Mouse (Mus musculus) hindbrain, embryonic 11.5 days (tissue): ENCODE results near the gene Lgr5. TPM values are rescaled to one million over a fixed set of nuclear protein-coding genes. Genes with fewer than 3 reads are reported as not detected.
A peak's percentile ranks its signal among the peaks of the same experiment; 100 is the strongest.

Experiments used
- ATAC-seq: fragments of 200-750 bp; cut with Nextera tagmentation; 2 replicates; pipeline ENCODE4 v1.8.0; 2017; ENCODE audit warnings: mild to moderate bottlenecking, moderate TSS enrichment, moderate library complexity; ENCODE audit not compliant: low FRiP score
- DNase-seq: peaks from one replicate; pipeline ENCODE4 v3.0.0-alpha.2; 2015; ENCODE audit warnings: low spot score
- H3K27ac ChIP-seq: fragments of 300-500 bp; sonication (generic); 2 replicates; pipeline ENCODE4 v1.5.1; 2014; ENCODE audit warnings: mild to moderate bottlenecking, low read depth, low read length
- H3K27me3 ChIP-seq: fragments of 300-500 bp; sonication (generic); 2 replicates; pipeline ENCODE4 v1.6.1; 2014; ENCODE audit warnings: mild to moderate bottlenecking, low read length, moderate library complexity, mixed read lengths; ENCODE audit not compliant: control insufficient read depth, insufficient read depth
- H3K36me3 ChIP-seq: fragments of 300-500 bp; sonication (generic); 2 replicates; pipeline ENCODE4 v1.6.1; 2014; ENCODE audit warnings: mild to moderate bottlenecking, low read length, moderate library complexity, mixed read lengths; ENCODE audit not compliant: control insufficient read depth, insufficient read depth
- H3K4me1 ChIP-seq: fragments of 300-500 bp; sonication (generic); replicated peaks from 2 replicates; pipeline ENCODE4 v1.6.1; 2014; ENCODE audit warnings: low read length, mixed read lengths; ENCODE audit not compliant: control insufficient read depth, insufficient read depth
- H3K4me2 ChIP-seq: fragments of 300-500 bp; sonication (generic); replicated peaks from 2 replicates; pipeline ENCODE4 v1.6.1; 2014; ENCODE audit warnings: mild to moderate bottlenecking, low read depth, low read length
- H3K4me3 ChIP-seq: fragments of 300-500 bp; sonication (generic); 2 replicates; pipeline ENCODE4 v1.5.1; 2014; ENCODE audit warnings: low read depth, low read length
- H3K9ac ChIP-seq: fragments of 300-500 bp; sonication (generic); 2 replicates; pipeline ENCODE4 v1.6.1; 2014; ENCODE audit warnings: low read depth, low read length
- H3K9me3 ChIP-seq: fragments of 300-500 bp; sonication (generic); 2 replicates; pipeline ENCODE4 v1.6.1; 2016; ENCODE audit warnings: low read length; ENCODE audit not compliant: control insufficient read depth
- WGBS: fragments of 180-500 bp; shearing (Covaris S2); extraction: QIAGEN DNeasy Blood & Tissue Kit; methylation state at CpG from one replicate; pipeline ENCODE4 v1.1.7; 2014; 5-methylcytosine and 5-hydroxymethylcytosine counted together
- polyA plus RNA-seq: library from polyadenylated mRNA; unstranded; fragments of >200 nt; fragmentation: Nextera tagmentation; extraction: Ambion mirVana; gene quantifications from 2 replicates; pipeline ENCODE4 v1.2.1, GENCODE M21; 2014

The Lgr5 gene
- polyA plus RNA-seq, 1 experiment from 2014 or later = 6.4 TPM

GRCm38 (mm10) chr10:115493778-115494141 is 93.8 kb downstream of the Lgr5 start:
- WGBS = 6% methylated on average over 7 of the region's 7 CpGs
- no peak overlapping the region for H3K9ac ChIP-seq
- H3K36me3 ChIP-seq = no peaks in the 10 kb centered on the region
- no peaks in the 10 kb centered on the region for H3K4me1 ChIP-seq
- H3K4me2 ChIP-seq = no peak overlapping the region; the same call in 1 of the 2 replicates
- H3K27ac ChIP-seq = no peak overlapping the region
- no peak for ATAC-seq
- no peaks in the 10 kb centered on the region for H3K9me3 ChIP-seq
- no peak for DNase-seq
- no peaks in the 10 kb centered on the region for H3K27me3 ChIP-seq
- no peak overlapping the region for H3K4me3 ChIP-seq

DNA sequence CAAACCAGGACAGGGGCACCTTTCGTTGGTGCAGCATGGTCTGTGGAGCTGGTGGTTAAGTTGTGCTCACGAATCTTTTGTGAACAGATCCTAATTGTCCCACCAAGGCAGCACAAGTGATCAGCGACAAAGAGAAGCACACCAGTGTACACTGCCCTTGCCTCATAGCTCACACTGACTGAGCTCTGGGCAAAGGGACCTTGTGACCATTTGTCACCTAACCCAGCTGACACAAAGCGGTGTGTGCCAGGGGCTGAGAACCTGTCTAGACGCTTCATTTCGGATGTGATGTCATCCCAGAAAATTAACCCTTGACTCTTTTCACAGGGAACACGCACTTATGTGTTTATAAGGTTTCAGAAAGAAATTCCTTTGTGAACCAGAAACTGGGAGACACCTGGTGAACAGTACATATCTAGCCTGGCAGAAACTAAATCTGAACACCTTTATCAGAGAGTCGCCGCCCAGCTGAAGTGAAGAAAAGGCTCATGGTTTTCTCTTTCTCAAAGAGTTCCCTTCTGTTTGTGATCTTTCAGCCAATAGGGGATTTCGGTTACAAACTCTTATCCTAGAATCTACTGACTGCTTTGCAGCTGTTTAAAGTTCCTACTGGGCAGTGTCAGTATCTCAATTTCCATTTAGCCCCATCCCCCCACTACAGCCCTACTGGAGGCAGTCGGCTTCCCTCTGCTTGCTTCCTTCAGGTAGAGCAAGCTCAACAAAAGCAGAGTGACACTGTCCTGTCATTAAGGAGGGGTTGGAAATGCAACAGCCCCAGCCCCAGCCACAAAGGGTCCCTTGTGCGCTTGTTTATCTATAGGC is 94.4 kb downstream of the Lgr5 start:
- Histone ChIP-seq H3K4me2 (no peak overlapping the region; the same call in 1 of the 2 replicates), H3K27ac (no peak overlapping the region)

DNA sequence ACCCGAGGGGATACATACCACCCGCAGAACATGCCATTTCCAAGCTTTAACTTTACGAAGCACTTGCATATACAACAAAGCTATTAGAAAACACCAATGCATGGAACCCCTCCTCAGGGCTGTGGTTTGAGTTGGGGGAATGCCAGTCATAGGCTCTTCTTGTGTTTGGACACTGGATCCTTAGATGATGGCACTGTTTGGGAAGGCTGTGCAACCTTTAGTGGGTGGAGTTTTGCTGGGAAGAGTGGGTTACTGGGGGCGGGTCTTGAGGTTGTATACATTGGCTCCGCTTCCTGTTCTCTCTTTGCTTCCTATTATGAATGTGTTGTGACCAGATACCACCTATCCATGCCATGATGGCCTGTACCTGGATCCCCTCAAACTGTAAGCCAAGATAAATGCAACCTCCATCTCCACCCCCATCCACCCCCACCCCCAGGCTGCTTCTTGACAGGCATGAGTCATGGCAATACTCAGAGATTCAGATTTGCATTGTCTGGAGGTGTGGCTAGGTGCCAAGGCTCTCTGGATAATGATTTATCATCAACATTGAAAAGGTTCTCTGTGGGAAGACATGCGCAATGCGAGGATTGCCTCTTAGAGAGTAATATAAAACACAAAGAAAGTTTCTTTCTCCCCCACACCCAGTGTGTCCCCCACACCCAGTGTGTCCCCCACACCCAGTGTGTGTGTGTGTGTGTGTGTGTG is 95.6 kb downstream of the Lgr5 start:
- Histone ChIP-seq H3K4me3 (no peak overlapping the region), H3K4me2 (no peak overlapping the region), H3K9me3 (no peaks in the 10 kb centered on the region), H3K27ac (no peak overlapping the region), H3K4me1 (no peaks in the 10 kb centered on the region), H3K27me3 (no peaks in the 10 kb centered on the region), H3K36me3 (no peaks in the 10 kb centered on the region), H3K9ac (no peak overlapping the region)
- ATAC-seq (no peak), DNase-seq (no peak)
- WGBS = 91% methylated on average over 7 of the region's 7 CpGs

More for the DNA sequence above, 94.4 kb downstream of the Lgr5 start:
- Histone ChIP-seq H3K9me3 (no peaks in the 10 kb centered on the region), H3K4me3 (no peak overlapping the region), H3K9ac (no peak overlapping the region), H3K36me3 (no peaks in the 10 kb centered on the region), H3K27me3 (no peaks in the 10 kb centered on the region), H3K4me1 (no peaks in the 10 kb centered on the region)
- DNase-seq = peak; percentile 28
- ATAC-seq = peak; percentile 46; the same call in 1 of the 2 replicates
- 45% methylated on average over 12 of the region's 12 CpGs for WGBS

- Histone ChIP-seq H3K27me3 (no peaks in the 10 kb centered on the region), H3K4me3 (no peak overlapping the region), H3K4me1 (no peaks in the 10 kb centered on the region), H3K9me3 (no peaks in the 10 kb centered on the region), H3K4me2 (no peak overlapping the region), H3K36me3 (no peaks in the 10 kb centered on the region), H3K27ac (no peak overlapping the region), H3K9ac (no peak overlapping the region)
- ATAC-seq = no peak
- DNase-seq = no peak
- whole genome bisulfite sequencing = 74% methylated on average over 2 of the region's 2 CpGs
Observed at GRCm38 (mm10) chr10:115485602-115486001, 102.0 kb downstream of the Lgr5 start.

DNA sequence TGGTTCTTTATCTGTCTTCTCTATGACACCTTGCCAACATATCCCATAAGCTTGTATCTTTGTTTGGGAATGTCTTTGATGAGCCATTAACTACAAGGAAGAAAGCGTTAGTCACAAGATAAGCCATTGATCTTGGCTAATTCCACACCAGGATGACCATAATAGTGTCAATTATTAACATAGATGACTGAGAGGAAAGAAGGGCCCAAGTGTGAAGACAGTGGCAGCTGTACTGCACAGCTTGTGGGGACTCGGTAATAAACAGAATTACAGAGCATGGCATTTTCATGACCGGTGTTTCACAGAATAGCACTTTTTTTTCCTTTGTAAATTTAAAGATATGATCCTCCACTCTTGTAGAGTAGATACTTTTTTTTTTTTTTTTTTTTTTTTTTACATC is 102.9 kb downstream of the Lgr5 start:
- no peak for DNase-seq
- Histone ChIP-seq H3K4me2 (no peak overlapping the region), H3K4me1 (no peaks in the 10 kb centered on the region), H3K9me3 (no peaks in the 10 kb centered on the region), H3K27me3 (no peaks in the 10 kb centered on the region), H3K9ac (no peak overlapping the region), H3K4me3 (no peak overlapping the region), H3K36me3 (no peaks in the 10 kb centered on the region), H3K27ac (no peak overlapping the region)
- WGBS = 86% methylated on average over 3 of the region's 3 CpGs
- ATAC-seq = no peak

DNA sequence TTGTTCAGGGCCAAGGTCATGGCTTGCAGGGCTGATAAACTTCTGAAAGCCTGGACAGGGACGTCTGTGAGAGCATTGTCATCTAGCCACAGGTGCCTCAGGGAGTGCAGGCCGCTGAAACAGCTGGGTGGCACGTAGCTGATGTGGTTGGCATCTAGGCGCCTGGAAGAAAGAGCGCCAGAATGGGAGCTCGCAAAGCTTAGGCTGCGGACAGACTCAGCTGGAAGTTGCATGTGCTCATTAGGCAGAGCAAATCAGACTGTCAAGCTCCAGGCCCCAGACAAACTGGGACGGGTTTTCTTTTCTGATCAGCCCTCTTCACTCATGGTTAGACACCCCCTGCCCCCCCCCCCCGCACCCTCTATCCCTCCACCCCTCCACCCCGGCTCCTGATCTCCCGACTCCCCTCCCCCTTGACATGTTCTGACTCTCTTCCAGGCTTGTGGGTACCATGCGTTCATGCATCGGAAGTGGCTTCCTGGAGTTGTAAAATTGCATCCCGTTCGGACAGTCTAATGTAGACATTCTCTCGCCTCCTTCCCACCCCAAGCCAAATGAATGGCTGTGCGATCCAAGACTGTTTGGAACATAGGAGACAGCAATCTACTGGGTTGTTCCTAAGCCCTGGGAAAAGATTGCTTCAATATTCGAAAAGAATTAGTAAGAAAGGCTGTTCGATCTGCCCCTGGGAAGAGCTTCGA is 109.0 kb downstream of the Lgr5 start:
- DNase-seq (peak; percentile 48), ATAC-seq (peak; percentile 86)
- WGBS = 16% methylated on average over 20 of the region's 20 CpGs
- 0 out of 2 replicates have a peak, but pooled peaks cover 2% of the 10 kb centered on the region for H3K4me1 ChIP-seq
- 0 out of 2 replicates have a peak overlapping the region, but pooled peaks have one; percentile 27 for H3K9ac ChIP-seq
- peak overlapping the region; percentile 34 for H3K4me2 ChIP-seq
- peak overlapping the region; percentile 42; the same call in 1 of the 2 replicates for H3K27ac ChIP-seq
- no peaks in the 10 kb centered on the region for H3K36me3 ChIP-seq
- H3K9me3 ChIP-seq = no peaks in the 10 kb centered on the region
- 0 out of 2 replicates have a peak overlapping the region, but pooled peaks have one; percentile 2 for H3K4me3 ChIP-seq
- H3K27me3 ChIP-seq = no peaks in the 10 kb centered on the region

GRCm38 (mm10) chr10:115476506-115476905 is 111.1 kb downstream of the Lgr5 start:
- DNase-seq = no peak
- Histone ChIP-seq H3K4me1 (0 out of 2 replicates have a peak, but pooled peaks cover 2% of the 10 kb centered on the region), H3K27ac (no peak overlapping the region), H3K4me2 (no peak overlapping the region), H3K27me3 (no peaks in the 10 kb centered on the region), H3K4me3 (no peak overlapping the region), H3K9ac (no peak overlapping the region), H3K36me3 (no peaks in the 10 kb centered on the region), H3K9me3 (no peaks in the 10 kb centered on the region)
- 89% methylated on average over 9 of the region's 9 CpGs for WGBS
- no peak for ATAC-seq

DNA sequence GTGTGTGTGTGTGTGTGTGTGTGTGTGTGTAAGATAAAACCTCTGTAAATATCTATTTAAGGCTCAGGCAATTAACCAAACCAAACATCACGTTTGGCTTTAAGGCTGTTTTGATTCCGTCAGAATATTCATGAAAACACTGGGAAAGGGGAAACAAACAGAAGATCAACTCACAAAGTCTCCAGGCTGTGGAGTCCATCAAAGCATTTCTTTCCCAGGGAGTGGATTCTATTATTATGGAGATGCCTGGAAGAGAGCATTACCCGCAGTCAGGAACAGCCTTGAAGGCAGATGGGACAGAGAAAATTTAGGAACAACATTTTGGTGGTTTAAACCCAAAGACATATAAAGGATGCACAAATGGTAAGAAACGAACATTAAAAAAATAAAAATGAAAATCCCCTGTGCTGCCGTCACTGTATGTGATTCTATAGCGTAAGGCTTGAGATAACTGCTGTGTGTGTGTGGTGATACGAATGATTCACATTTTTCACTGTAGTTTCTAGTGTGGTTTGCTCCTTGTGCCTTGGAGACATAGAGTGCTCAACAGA is 112.5 kb downstream of the Lgr5 start:
- Histone ChIP-seq H3K27me3 (no peaks in the 10 kb centered on the region), H3K4me2 (no peak overlapping the region), H3K4me1 (0 out of 2 replicates have a peak, but pooled peaks cover 2% of the 10 kb centered on the region), H3K36me3 (no peaks in the 10 kb centered on the region), H3K9me3 (no peaks in the 10 kb centered on the region), H3K27ac (0 out of 2 replicates have a peak overlapping the region, but pooled peaks have one; percentile 12), H3K4me3 (no peak overlapping the region), H3K9ac (no peak overlapping the region)
- ATAC-seq (no peak), DNase-seq (no peak)
- 49% methylated on average over 7 of the region's 7 CpGs for WGBS
